Mouse (Mus musculus): ENCODE results near the gene Gpalpp1. TPM values are rescaled to one million over a fixed set of nuclear protein-coding genes. Genes with fewer than 3 reads are reported as not detected.
A peak's percentile ranks its signal among the peaks of the same experiment; 100 is the strongest.

The Gpalpp1 gene
- total and polyA plus RNA-seq, 3 experiments = 12.9 to 25.2 (median 20.2) TPM

DNA sequence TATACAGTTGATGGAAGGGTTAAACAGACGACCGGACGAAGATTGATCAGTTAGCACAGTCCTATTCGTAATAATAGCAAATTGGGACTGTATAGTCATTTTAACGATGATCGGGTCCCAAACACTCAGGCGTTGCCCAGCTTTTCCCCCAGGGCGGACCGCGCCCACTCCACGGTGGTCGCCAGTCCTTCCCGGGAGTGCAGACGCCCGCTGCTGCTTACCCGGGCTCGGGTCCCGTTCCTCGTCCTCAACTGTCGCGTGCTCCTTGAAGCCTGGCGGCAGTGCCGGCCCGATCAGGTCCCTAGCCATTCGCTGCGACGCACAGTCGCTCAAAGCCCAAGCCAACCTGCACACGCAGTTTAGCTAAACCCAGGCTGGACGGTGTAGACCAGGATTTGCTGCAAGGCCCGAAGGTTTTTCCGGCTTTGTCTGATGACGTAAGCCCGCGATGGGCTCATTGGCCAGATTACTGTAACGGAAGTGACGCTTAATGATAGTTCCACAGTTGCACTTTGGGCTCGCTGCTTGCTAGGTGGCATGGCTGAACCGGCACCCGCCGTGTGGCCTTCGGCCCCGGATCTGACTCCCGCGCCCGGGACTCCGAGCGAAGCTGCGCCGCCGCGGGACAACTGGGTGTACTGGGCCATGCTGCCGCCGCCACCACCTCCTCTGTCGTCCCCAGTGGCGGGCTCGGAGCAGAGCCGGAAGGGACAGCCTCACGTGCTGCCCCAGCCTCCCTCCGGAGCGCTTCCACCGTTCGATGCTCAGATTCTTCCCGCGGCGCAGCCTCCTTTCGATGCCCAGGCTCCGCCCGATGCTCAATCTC, at the start of gene Gpalpp1, which contains the start of gene Nufip1 (continued):
- TF ChIP-seq E2F4 (IDR thresholded peaks at IDR 0.05; ENCODE audit: insufficient replicate concordance, low read depth, low read length) = 0 out of 2 replicates have a peak, but pooled peaks have one; percentile 46

DNA sequence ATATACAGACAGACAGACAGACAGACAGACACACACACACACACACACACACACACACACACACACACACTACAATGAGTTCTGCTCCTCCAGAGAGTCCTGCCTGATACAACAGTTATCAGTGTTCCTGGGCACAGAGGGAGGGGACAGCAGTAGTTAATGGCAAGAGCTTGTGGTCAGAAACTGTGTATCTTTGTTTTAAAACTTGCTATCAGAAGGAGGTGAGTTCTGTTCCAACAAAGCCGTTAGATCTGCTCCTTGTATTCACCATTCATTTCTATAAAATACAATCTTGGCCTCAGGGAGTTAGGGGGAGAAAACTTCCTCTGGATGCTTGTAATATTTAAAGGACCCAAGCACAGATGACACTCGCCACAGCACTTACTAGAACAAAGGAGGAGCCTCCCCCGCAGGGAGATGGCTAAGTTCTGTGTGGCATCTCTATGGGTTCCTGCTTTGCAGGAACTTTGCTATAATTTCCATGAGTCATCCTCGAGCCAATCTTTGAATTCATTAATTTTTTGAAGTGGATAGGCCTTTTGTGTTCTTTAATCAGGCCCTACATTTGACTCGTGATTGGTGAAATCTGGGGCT, 47.7 kb upstream of the Gpalpp1 start:
- in situ Hi-C loops (cut with MboI; ENCODE audit: low pct_ligation_motif_present, low pct_unique_long_range_greater_than_20kb, low sequenced_read_pairs) = loop anchor here (25.0 kb wide), 1 partner anchor 854 kb away; no protein-coding TSS in a partner anchor
- no peak overlapping the region for H3K4me3 ChIP-seq (replicated peaks in 1 of 3; ENCODE audit: low read depth in 2 of 3, low read length in 2 of 3, poor library complexity in 1 of 3)
- no peaks in the 10 kb centered on the region for H3K27me3 ChIP-seq (replicated peaks)
- H3K27ac ChIP-seq (ENCODE audit: insufficient read depth, low read depth) = no peak overlapping the region
- H3K9ac ChIP-seq (ENCODE audit: insufficient read depth, low read depth) = no peak overlapping the region
- H3K9me3 ChIP-seq (replicated peaks; ENCODE audit: low read length) = no peaks in the 10 kb centered on the region
- no peaks in the 10 kb centered on the region for H3K36me3 ChIP-seq (replicated peaks in 1 of 2; ENCODE audit: control insufficient read depth in 1 of 2, insufficient read depth in 1 of 2, low read length in 1 of 2)
- no peaks in the 10 kb centered on the region; a peak in 1 of 4 replicates for H3K4me1 ChIP-seq (ENCODE audit: control insufficient read depth in 1 of 2, insufficient read depth in 2 of 2)
- DNase-seq (ENCODE audit: extremely low read depth) = no peak
- TF ChIP-seq CHD2 (IDR thresholded peaks at IDR 0.05; ENCODE audit: low read length) (no peak), ZMIZ1 (IDR thresholded peaks at IDR 0.05; ENCODE audit: low read depth, low read length) (no peak), JUN (IDR thresholded peaks at IDR 0.05; ENCODE audit: insufficient read depth, low read depth, low read length) (no peak), ETS1 (conservative IDR thresholded peaks at IDR 0.05; ENCODE audit: low read depth, low read length) (no peak), MEF2A (IDR thresholded peaks at IDR 0.05; ENCODE audit: borderline replicate concordance, low read depth, low read length) (no peak), SMC3 (IDR thresholded peaks at IDR 0.05; ENCODE audit: low read depth, low read length) (no peak), NELFE (IDR thresholded peaks at IDR 0.05; ENCODE audit: low read depth, low read length) (no peak), E2F4 (IDR thresholded peaks at IDR 0.05; ENCODE audit: insufficient replicate concordance, low read depth, low read length) (no peak), EP300 (IDR thresholded peaks at IDR 0.05; ENCODE audit: low read length) (no peak), ZC3H11A (IDR thresholded peaks at IDR 0.05; ENCODE audit: low read depth, low read length) (no peak), TCF12 (IDR thresholded peaks at IDR 0.05; ENCODE audit: low read depth, low read length) (no peak), IRF4 (IDR thresholded peaks at IDR 0.05; ENCODE audit: low read depth, low read length) (no peak), CTCF (conservative IDR thresholded peaks at IDR 0.05 in 1 of 2, IDR thresholded peaks at IDR 0.05 in 1 of 2; ENCODE audit: low read depth in 2 of 2, low read length in 2 of 2) (no peak), PAX5 (IDR thresholded peaks at IDR 0.05; ENCODE audit: low read length) (no peak), ZNF384 (IDR thresholded peaks at IDR 0.05; ENCODE audit: low read depth, low read length) (no peak), UBTF (IDR thresholded peaks at IDR 0.05; ENCODE audit: low read depth, low read length) (no peak), RAD21 (IDR thresholded peaks at IDR 0.05; ENCODE audit: low read depth, low read length) (no peak), MAFK (IDR thresholded peaks at IDR 0.05; ENCODE audit: insufficient replicate concordance, low read length) (no peak), USF1 (IDR thresholded peaks at IDR 0.05; ENCODE audit: low read depth, low read length) (no peak), TBP (conservative IDR thresholded peaks at IDR 0.05; ENCODE audit: low read depth, low read length) (no peak)
- H3K4me2 ChIP-seq (ENCODE audit: insufficient read depth, low read depth, poor library complexity, severe bottlenecking) = no peak overlapping the region
- dilution Hi-C loops (cut with MboI; ENCODE audit: extremely low pct_ligation_motif_present, extremely low pct_unique_long_range_greater_than_20kb, low sequenced_read_pairs) = no loop called here
- no peaks in the 10 kb centered on the region for H3K79me2 ChIP-seq (replicated peaks; ENCODE audit: control insufficient read depth, extremely low read depth, insufficient read depth, poor library complexity, severe bottlenecking)
